Mouse (Mus musculus): Measurements from ENCODE around the gene Gm10663. TPM values are rescaled to one million over a fixed set of nuclear protein-coding genes. Genes with fewer than 3 reads are reported as not detected.
A peak's percentile ranks its signal among the peaks of the same experiment; 100 is the strongest.

Gene Gm10663
- polyA plus RNA-seq, 1 experiment from 2014 or later = not detected

- no peaks in the 10 kb centered on the region for H3K4me1 ChIP-seq
- H3K27me3 ChIP-seq (ENCODE audit: low read depth, poor library complexity, severe bottlenecking) = no peaks in the 10 kb centered on the region
- H3K27ac ChIP-seq = no peak overlapping the region
- 81% methylated on average over 7 of the region's 7 CpGs for WGBS
- no peak overlapping the region for H3K4me3 ChIP-seq
- no peak for DNase-seq (ENCODE audit: low spot score)
- no peaks in the 10 kb centered on the region for H3K9me3 ChIP-seq (replicated peaks)
- H3K36me3 ChIP-seq = no peaks in the 10 kb centered on the region
Measured at GRCm38 (mm10) chr8:65097760-65098415, 23.1 kb downstream of the Gm10663 start.

GRCm38 (mm10) chr8:65099735-65100134, 24.9 kb downstream of the Gm10663 start:
- no peaks in the 10 kb centered on the region for H3K4me1 ChIP-seq
- 77% methylated on average over 3 of the region's 3 CpGs for WGBS
- H3K4me3 ChIP-seq = no peak overlapping the region
- no peak for DNase-seq (ENCODE audit: low spot score)
- no peak overlapping the region for H3K27ac ChIP-seq
- no peaks in the 10 kb centered on the region for H3K36me3 ChIP-seq
- H3K9me3 ChIP-seq (replicated peaks) = no peaks in the 10 kb centered on the region
- no peaks in the 10 kb centered on the region for H3K27me3 ChIP-seq (ENCODE audit: low read depth, poor library complexity, severe bottlenecking)

GRCm38 (mm10) chr8:65103632-65104031, 28.8 kb downstream of the Gm10663 start:
- no peak for DNase-seq (ENCODE audit: low spot score)
- H3K36me3 ChIP-seq = no peaks in the 10 kb centered on the region
- no peak overlapping the region for H3K27ac ChIP-seq
- 97% methylated on average over 7 of the region's 7 CpGs for WGBS
- no peaks in the 10 kb centered on the region for H3K4me1 ChIP-seq
- no peak overlapping the region for H3K4me3 ChIP-seq
- no peaks in the 10 kb centered on the region for H3K27me3 ChIP-seq (ENCODE audit: low read depth, poor library complexity, severe bottlenecking)
- H3K9me3 ChIP-seq (replicated peaks) = no peaks in the 10 kb centered on the region

- Histone ChIP-seq H3K27me3 (ENCODE audit: low read depth, poor library complexity, severe bottlenecking) (no peaks in the 10 kb centered on the region), H3K27ac (no peak overlapping the region), H3K9me3 (replicated peaks) (no peaks in the 10 kb centered on the region), H3K4me1 (no peaks in the 10 kb centered on the region), H3K36me3 (no peaks in the 10 kb centered on the region), H3K4me3 (no peak overlapping the region)
- 75% methylated on average over 4 of the region's 4 CpGs for WGBS
- no peak for DNase-seq (ENCODE audit: low spot score)
Measured at GRCm38 (mm10) chr8:65104041-65104440, 29.2 kb downstream of the Gm10663 start.

- H3K4me3 ChIP-seq = no peak overlapping the region
- H3K4me1 ChIP-seq = no peaks in the 10 kb centered on the region
- no peaks in the 10 kb centered on the region for H3K9me3 ChIP-seq (replicated peaks)
- no peak overlapping the region for H3K27ac ChIP-seq
- DNase-seq (ENCODE audit: low spot score) = no peak
- WGBS = 95% methylated on average over 25 of the region's 25 CpGs
- no peaks in the 10 kb centered on the region for H3K36me3 ChIP-seq
- H3K27me3 ChIP-seq (ENCODE audit: low read depth, poor library complexity, severe bottlenecking) = no peaks in the 10 kb centered on the region
Measured at GRCm38 (mm10) chr8:65107936-65108718, 33.3 kb downstream of the Gm10663 start.

- Histone ChIP-seq H3K36me3 (no peaks in the 10 kb centered on the region), H3K27me3 (ENCODE audit: low read depth, poor library complexity, severe bottlenecking) (no peaks in the 10 kb centered on the region), H3K9me3 (replicated peaks) (no peaks in the 10 kb centered on the region), H3K4me1 (no peaks in the 10 kb centered on the region), H3K4me3 (no peak overlapping the region), H3K27ac (no peak overlapping the region)
- 74% methylated on average over 6 of the region's 6 CpGs for WGBS
- no peak for DNase-seq (ENCODE audit: low spot score)
Measured at GRCm38 (mm10) chr8:65108936-65109335, 34.1 kb downstream of the Gm10663 start.

GRCm38 (mm10) chr8:65110285-65110691, 35.5 kb downstream of the Gm10663 start:
- DNase-seq (ENCODE audit: low spot score) = peak; percentile 88
- Histone ChIP-seq H3K4me1 (no peaks in the 10 kb centered on the region), H3K4me3 (no peak overlapping the region), H3K27ac (no peak overlapping the region), H3K36me3 (no peaks in the 10 kb centered on the region), H3K27me3 (ENCODE audit: low read depth, poor library complexity, severe bottlenecking) (no peaks in the 10 kb centered on the region), H3K9me3 (replicated peaks) (no peaks in the 10 kb centered on the region)
- WGBS = 40% methylated on average over 5 of the region's 5 CpGs

GRCm38 (mm10) chr8:65112092-65112491, 37.3 kb downstream of the Gm10663 start:
- Histone ChIP-seq H3K36me3 (no peaks in the 10 kb centered on the region), H3K4me1 (no peaks in the 10 kb centered on the region), H3K4me3 (no peak overlapping the region), H3K9me3 (replicated peaks) (no peaks in the 10 kb centered on the region), H3K27ac (no peak overlapping the region), H3K27me3 (ENCODE audit: low read depth, poor library complexity, severe bottlenecking) (no peaks in the 10 kb centered on the region)
- 87% methylated on average over 6 of the region's 6 CpGs for whole genome bisulfite sequencing
- DNase-seq (ENCODE audit: low spot score) = no peak

GRCm38 (mm10) chr8:65126014-65126413, 51.2 kb downstream of the Gm10663 start:
- WGBS = 63% methylated on average over 1 of the region's 1 CpGs
- Histone ChIP-seq H3K36me3 (no peaks in the 10 kb centered on the region), H3K4me3 (no peak overlapping the region), H3K4me1 (no peaks in the 10 kb centered on the region), H3K9me3 (replicated peaks) (no peaks in the 10 kb centered on the region), H3K27ac (no peak overlapping the region), H3K27me3 (ENCODE audit: low read depth, poor library complexity, severe bottlenecking) (no peaks in the 10 kb centered on the region)
- no peak for DNase-seq (ENCODE audit: low spot score)

GRCm38 (mm10) chr8:65126454-65126853, 51.6 kb downstream of the Gm10663 start:
- Histone ChIP-seq H3K9me3 (replicated peaks) (no peaks in the 10 kb centered on the region), H3K36me3 (no peaks in the 10 kb centered on the region), H3K4me3 (no peak overlapping the region), H3K27ac (no peak overlapping the region), H3K27me3 (ENCODE audit: low read depth, poor library complexity, severe bottlenecking) (no peaks in the 10 kb centered on the region), H3K4me1 (no peaks in the 10 kb centered on the region)
- no peak for DNase-seq (ENCODE audit: low spot score)
- 82% methylated on average over 3 of the region's 3 CpGs for WGBS

Small RNA genes within 50 kb of the gene (microRNA-seq; reads per million reads assigned to microRNA genes)
- gene Gm24333 = not detected

Other genes with a start within 250 kb of the Gm10663 start
- 11.0 and 11.7 TPM in 2 replicates for gene Klhl2, start 225.0 kb upstream of the Gm10663 start, polyA plus RNA-seq (2016; fragmentation: Nextera tagmentation; extraction: Ambion mirVana)
- gene Tmem192, start 127.8 kb upstream of the Gm10663 start, polyA plus RNA-seq (2016; fragmentation: Nextera tagmentation; extraction: Ambion mirVana) = 17.8 and 19.2 TPM in 2 replicates
- not detected in 2 replicates for gene Trim75, start 87.2 kb upstream of the Gm10663 start, polyA plus RNA-seq (2016; fragmentation: Nextera tagmentation; extraction: Ambion mirVana)
- not detected in 2 replicates for gene Trim61, start 56.5 kb upstream of the Gm10663 start, polyA plus RNA-seq (2016; fragmentation: Nextera tagmentation; extraction: Ambion mirVana)
- not detected in 2 replicates for gene Trim60, start 56.4 kb upstream of the Gm10663 start, polyA plus RNA-seq (2016; fragmentation: Nextera tagmentation; extraction: Ambion mirVana)
- gene Apela, start 37.7 kb upstream of the Gm10663 start, polyA plus RNA-seq (2016; fragmentation: Nextera tagmentation; extraction: Ambion mirVana) = 1.8 and 2.4 TPM in 2 replicates
- gene BC030870, start 54.5 kb downstream of the Gm10663 start, polyA plus RNA-seq (2016; fragmentation: Nextera tagmentation; extraction: Ambion mirVana) = not detected in 2 replicates

Measured in limb, embryonic 10.5 days (tissue).